Mouse (Mus musculus): ENCODE measurements around the gene Prom2.

DNA sequence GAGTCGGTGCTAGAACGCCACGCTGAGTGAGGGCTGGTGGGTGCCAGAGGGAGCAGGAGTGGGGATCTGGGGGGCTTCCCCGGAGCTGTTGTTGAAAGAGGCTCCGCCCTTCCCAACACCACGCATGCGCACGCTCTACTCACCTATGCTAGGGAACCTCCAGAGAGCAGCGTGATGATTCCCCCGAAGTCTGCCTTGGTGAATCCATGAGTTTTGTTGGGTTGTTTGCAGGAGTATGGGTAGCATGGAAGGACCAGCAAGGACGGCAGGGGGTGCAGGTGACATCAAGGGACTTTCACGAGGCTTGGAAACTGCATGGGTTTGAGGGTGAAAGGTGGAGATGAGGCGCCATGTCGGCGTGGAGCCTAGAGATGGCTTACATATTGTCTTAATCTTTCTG is 48.9 kb upstream of the Prom2 start:
- no peak for TF ChIP-seq EP300 (optimal IDR thresholded peaks at IDR 0.05)
- no peak for TF ChIP-seq CTCF (IDR thresholded peaks at IDR 0.05; ENCODE audit: low read depth)

Data from stomach, postnatal 0 days (tissue).